Mouse (Mus musculus) layer of hippocampus, adult 8-10 months (tissue): ENCODE measurements around the gene Snx21. TPM values are rescaled to one million over a fixed set of nuclear protein-coding genes. Genes with fewer than 3 reads are reported as not detected.
"Not testable (repeated sequence)": the region's sequence is repeated elsewhere in the genome, so short reads cannot be mapped to it uniquely, and the experiment has no call there.

Source experiments
- DNase-seq, 2 experiments: peaks; one replicate each; pipeline ENCODE4 v3.0.0; 2022; ENCODE audit warnings: low spot score in 2 of 2
- total RNA-seq, 4 experiments: library from RNA; stranded (reverse); gene quantifications; 2 replicates each; pipeline ENCODE4 v1.2.4; 2022

The Snx21 gene
- total RNA-seq, 4 experiments from 2014 or later = 33.0 to 44.9 (median 39.9) TPM

- no peak for DNase-seq
Measured at GRCm38 (mm10) chr2:164792400-164793190, 7.0 kb downstream of the Snx21 start.

GRCm38 (mm10) chr2:164793236-164793635, 7.6 kb downstream of the Snx21 start:
- DNase-seq = peak in 1 of 2 experiments; percentile 51

GRCm38 (mm10) chr2:164793772-164794171, 8.1 kb downstream of the Snx21 start:
- DNase-seq = no peak

GRCm38 (mm10) chr2:164794293-164794692, 8.7 kb downstream of the Snx21 start:
- peak; percentile 80 to 86 for DNase-seq

- DNase-seq = no peak
Measured at GRCm38 (mm10) chr2:164795868-164796267, 10.2 kb downstream of the Snx21 start.

GRCm38 (mm10) chr2:164798554-164798953, 12.9 kb downstream of the Snx21 start:
- DNase-seq = not testable (repeated sequence)

- DNase-seq = no peak
Measured at GRCm38 (mm10) chr2:164800252-164801004, 14.8 kb downstream of the Snx21 start.

- DNase-seq = no peak
Measured at GRCm38 (mm10) chr2:164803201-164803920, 17.7 kb downstream of the Snx21 start.

- no peak for DNase-seq
Measured at GRCm38 (mm10) chr2:164803921-164804313, 18.3 kb downstream of the Snx21 start.

GRCm38 (mm10) chr2:164804533-164805331, 19.1 kb downstream of the Snx21 start, which contains the start of the genes Acot8 and Zswim3:
TSS of gene Acot8 (minus strand) at chr2:164804882.
TSS of gene Zswim3 (plus strand) at chr2:164805098.
- peak; percentile 98 to 99 for DNase-seq

GRCm38 (mm10) chr2:164805332-164805718, 19.7 kb downstream of the Snx21 start:
- DNase-seq = no peak

GRCm38 (mm10) chr2:164806614-164807013, 21.0 kb downstream of the Snx21 start:
- no peak for DNase-seq

GRCm38 (mm10) chr2:164813557-164813956, 27.9 kb downstream of the Snx21 start:
- no peak for DNase-seq

GRCm38 (mm10) chr2:164815348-164815747, 29.7 kb downstream of the Snx21 start:
- DNase-seq = no peak

GRCm38 (mm10) chr2:164815821-164816220, 30.2 kb downstream of the Snx21 start:
- no peak for DNase-seq

- DNase-seq = no peak
Measured at GRCm38 (mm10) chr2:164817206-164817605, 31.6 kb downstream of the Snx21 start.

GRCm38 (mm10) chr2:164817703-164818102, 32.1 kb downstream of the Snx21 start:
- DNase-seq = no peak

- DNase-seq = no peak
Measured at GRCm38 (mm10) chr2:164821060-164821459, 35.4 kb downstream of the Snx21 start.

GRCm38 (mm10) chr2:164822636-164823165, 37.1 kb downstream of the Snx21 start, which contains the start of gene Zswim1:
TSS of gene Zswim1 (plus strand) at chr2:164822686.
- peak; percentile 99 to 100 for DNase-seq

GRCm38 (mm10) chr2:164823181-164823585, 37.6 kb downstream of the Snx21 start:
- DNase-seq = no peak
